Mouse (Mus musculus) forebrain, embryonic 13.5 days (tissue): ENCODE results near the gene Olfr849. TPM values are rescaled to one million over a fixed set of nuclear protein-coding genes. Genes with fewer than 3 reads are reported as not detected.

ENCODE experiments used
- ATAC-seq: fragments of 200-750 bp; cut with Nextera tagmentation; 2 replicates; pipeline ENCODE4 v1.8.0; 2017
- H3K27ac ChIP-seq: fragments of 300-500 bp; sonication (generic); 2 replicates; pipeline ENCODE4 v1.5.1; 2015; ENCODE audit warnings: inconsistent platforms, mild to moderate bottlenecking, moderate library complexity
- H3K27me3 ChIP-seq: fragments of 300-500 bp; sonication (generic); 2 replicates; pipeline ENCODE4 v1.6.1; 2015; ENCODE audit warnings: mild to moderate bottlenecking, inconsistent platforms
- H3K36me3 ChIP-seq: fragments of 300-500 bp; sonication (generic); 2 replicates; pipeline ENCODE4 v1.6.1; 2015; ENCODE audit warnings: mild to moderate bottlenecking, inconsistent platforms; ENCODE audit not compliant: poor library complexity, severe bottlenecking
- H3K4me1 ChIP-seq: fragments of 300-500 bp; sonication (generic); 2 replicates; pipeline ENCODE4 v1.6.1; 2015; ENCODE audit warnings: inconsistent platforms
- H3K4me2 ChIP-seq: fragments of 300-500 bp; sonication (generic); 2 replicates; pipeline ENCODE4 v1.6.1; 2015; ENCODE audit warnings: inconsistent platforms, mild to moderate bottlenecking, moderate library complexity
- H3K4me3 ChIP-seq: fragments of 300-500 bp; sonication (generic); 2 replicates; pipeline ENCODE4 v1.5.1; 2015; ENCODE audit warnings: mild to moderate bottlenecking, inconsistent platforms
- H3K9ac ChIP-seq: fragments of 300-500 bp; sonication (generic); 2 replicates; pipeline ENCODE4 v1.6.1; 2015; ENCODE audit warnings: mild to moderate bottlenecking, inconsistent platforms
- H3K9me3 ChIP-seq: fragments of 300-500 bp; sonication (generic); replicated peaks from 2 replicates; pipeline ENCODE4 v1.6.1; 2016; ENCODE audit warnings: inconsistent platforms
- WGBS: fragments of 180-500 bp; shearing (Covaris S2); methylation state at CpG from one replicate; pipeline ENCODE4 v1.1.7; 2015; 5-methylcytosine and 5-hydroxymethylcytosine counted together
- polyA plus RNA-seq: library from polyadenylated mRNA; unstranded; fragments of >200 nt; fragmentation: Nextera tagmentation; extraction: Ambion mirVana; gene quantifications from 2 replicates; pipeline ENCODE4 v1.2.1, GENCODE M21; 2015

Olfr849 gene
- polyA plus RNA-seq, result not detected in 2 replicates

DNA sequence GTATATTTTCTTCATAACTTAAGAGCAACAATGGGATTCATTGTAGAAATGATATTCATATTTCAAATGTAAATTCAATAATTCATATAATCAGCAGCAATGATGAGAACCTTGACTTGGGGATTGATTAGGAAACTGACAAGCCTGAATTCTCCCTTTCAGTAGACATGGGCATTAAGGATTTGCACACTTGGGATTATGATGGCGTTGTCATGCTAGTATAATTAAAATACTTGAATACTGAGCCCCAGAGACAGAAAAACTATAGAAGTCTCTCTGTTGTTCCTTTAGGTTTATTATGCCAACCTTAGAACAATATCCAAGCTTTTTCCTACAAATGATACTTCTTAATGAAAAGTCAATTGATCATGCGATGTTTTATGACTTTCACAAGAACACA, at the start of gene Olfr849:
Gene Olfr849, plus strand, starts transcription at position 301 of the 400 bp plus-strand sequence.
- Histone ChIP-seq H3K4me3 (no peak within 1 kb of the TSS), H3K27me3 (no peaks in the 10 kb centered on the region), H3K9me3 (peaks cover 44% of the 10 kb centered on the region), H3K27ac (no peak within 1 kb of the TSS), H3K4me1 (no peaks in the 10 kb centered on the region), H3K4me2 (no peak within 1 kb of the TSS), H3K36me3 (no peaks in the 10 kb centered on the region), H3K9ac (no peak within 1 kb of the TSS)
- WGBS, result 81% methylated on average over 2 of the region's 2 CpGs
- no peak for ATAC-seq

DNA sequence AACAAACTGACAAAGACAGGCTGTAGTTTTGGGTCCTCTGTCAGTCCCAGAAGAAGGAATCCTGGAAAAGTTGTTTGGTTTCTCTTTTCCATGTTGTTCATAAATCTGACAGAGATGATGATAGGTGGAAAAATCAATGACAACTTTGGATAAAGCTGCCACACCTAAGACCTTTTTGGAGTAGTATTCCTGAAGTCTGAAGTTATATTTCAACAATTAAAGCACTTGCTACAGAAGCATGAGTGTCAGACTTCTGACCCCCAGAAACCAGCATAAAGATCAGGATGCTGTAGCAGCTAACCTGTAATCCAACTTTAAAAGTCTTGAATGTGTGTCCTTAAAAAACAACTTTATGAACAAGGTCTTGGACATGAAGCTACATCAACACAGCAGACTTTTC, 38.1 kb downstream of the Olfr849 start, which contains the start of gene Olfr850:
Gene Olfr850, minus strand, starts transcription at position 101 of the 400 bp plus-strand sequence.
- Histone ChIP-seq H3K36me3 (no peaks in the 10 kb centered on the region), H3K9ac (no peak within 1 kb of the TSS), H3K4me3 (no peak within 1 kb of the TSS), H3K4me2 (no peak within 1 kb of the TSS), H3K27me3 (no peaks in the 10 kb centered on the region), H3K9me3 (peaks cover 11% of the 10 kb centered on the region; the same call in 1 of the 2 replicates), H3K4me1 (no peaks in the 10 kb centered on the region), H3K27ac (no peak within 1 kb of the TSS)
- ATAC-seq, result no peak

DNA sequence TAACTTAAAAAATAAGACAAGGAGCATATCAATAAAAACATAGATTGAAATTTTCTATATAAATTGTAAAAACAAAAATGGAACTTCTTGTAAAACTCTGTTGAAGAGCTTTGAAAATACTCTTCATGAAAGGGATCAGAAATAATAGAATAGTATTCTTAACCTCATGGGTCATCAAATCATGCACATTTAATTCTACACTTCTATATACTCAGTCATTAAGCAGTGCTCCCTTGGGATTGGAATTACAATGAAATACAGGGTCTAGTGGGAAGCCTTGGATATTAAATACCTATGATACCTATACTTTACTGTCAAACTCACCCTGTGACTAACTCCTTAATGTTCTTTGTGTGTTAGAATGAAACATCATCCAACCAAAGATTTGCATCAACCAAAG, 52.9 kb downstream of the Olfr849 start, which contains the start of gene Olfr851:
Gene Olfr851, plus strand, starts transcription at position 301 of the 400 bp plus-strand sequence.
- Histone ChIP-seq H3K27me3 (no peaks in the 10 kb centered on the region), H3K4me3 (no peak within 1 kb of the TSS), H3K9ac (no peak within 1 kb of the TSS), H3K4me1 (no peaks in the 10 kb centered on the region), H3K27ac (no peak within 1 kb of the TSS), H3K36me3 (no peaks in the 10 kb centered on the region), H3K4me2 (no peak within 1 kb of the TSS), H3K9me3 (peaks cover 20% of the 10 kb centered on the region)
- no peak for ATAC-seq

Other genes with a start within 250 kb of the Olfr849 start
- gene Olfr843, start 188.3 kb upstream of the Olfr849 start, polyA plus RNA-seq, result not detected in 2 replicates
- gene Olfr844, start 123.9 kb upstream of the Olfr849 start, polyA plus RNA-seq, result not detected in 2 replicates
- not detected in 2 replicates for gene Olfr845, start 103.8 kb upstream of the Olfr849 start, polyA plus RNA-seq
- not detected in 2 replicates for gene Olfr846, start 76.3 kb upstream of the Olfr849 start, polyA plus RNA-seq
- gene Olfr847, start 61.6 kb upstream of the Olfr849 start, polyA plus RNA-seq, result not detected in 2 replicates
- not detected in 2 replicates for gene Olfr850, start 38.0 kb downstream of the Olfr849 start, polyA plus RNA-seq
- gene Olfr851, start 53.0 kb downstream of the Olfr849 start, polyA plus RNA-seq, result not detected in 2 replicates
- gene Olfr853, start 100.8 kb downstream of the Olfr849 start, polyA plus RNA-seq, result not detected in 2 replicates
- gene Olfr854, start 127.1 kb downstream of the Olfr849 start, polyA plus RNA-seq, result not detected in 2 replicates
- not detected in 2 replicates for gene Olfr855, start 142.4 kb downstream of the Olfr849 start, polyA plus RNA-seq
- 44.4 and 44.8 TPM in 2 replicates for gene Zfp317, start 181.8 kb downstream of the Olfr849 start, polyA plus RNA-seq